Mouse (Mus musculus) brain, embryonic 14.5 days (tissue): ENCODE data around the gene Atf7.

Experiments
- CTCF ChIP-seq: fragments of 200-500 bp; IDR thresholded peaks from 2 replicates; pipeline ENCODE4 v1.5.1; 2012; ENCODE audit warnings: inconsistent platforms, mild to moderate bottlenecking, moderate library complexity, borderline replicate concordance; ENCODE audit not compliant: insufficient read depth, insufficient read length; ENCODE audit errors: extremely low read depth
- POLR2A ChIP-seq: fragments of 200-500 bp; IDR thresholded peaks from 2 replicates; pipeline ENCODE4 v1.6.1; 2012; ENCODE audit warnings: mild to moderate bottlenecking, inconsistent platforms, borderline replicate concordance; ENCODE audit not compliant: poor library complexity, insufficient read depth, insufficient read length, severe bottlenecking; ENCODE audit errors: extremely low read depth

- TF ChIP-seq POLR2A (no peak), CTCF (no peak)
Measured at GRCm38 (mm10) chr15:102546246-102546645, 79.0 kb downstream of the Atf7 start.
